Mouse (Mus musculus) heart, adult 2 months (tissue): ENCODE measurements at regions not wholly inside any gene's neighbourhood (a gene's known extent, or its start where the extent isn't known, plus 50 kb on each side); places are given as distances from the start of the nearest gene placed in this dataset.

Experiments used
- CTCF ChIP-seq: fragments of 200-600 bp; IDR thresholded peaks from 2 replicates; pipeline ENCODE4 v1.8.1; 2022; ENCODE audit warnings: antibody characterized with exemption, mild to moderate bottlenecking, moderate library complexity
- EP300 ChIP-seq: fragments of 200-500 bp; IDR thresholded peaks from 2 replicates; pipeline ENCODE4 v1.6.1; 2011; ENCODE audit warnings: low read depth, low read length, control low read depth; ENCODE audit not compliant: insufficient read depth
- POLR2A ChIP-seq: fragments of 200-500 bp; IDR thresholded peaks from 2 replicates; pipeline ENCODE4 v1.6.1; 2011; ENCODE audit warnings: mild to moderate bottlenecking, low read depth, low read length, control low read depth; ENCODE audit not compliant: insufficient read depth

- no peak for TF ChIP-seq CTCF
- no peak for TF ChIP-seq POLR2A
- no peak for TF ChIP-seq EP300
These were observed 468.0 kb downstream of the Phex start for GRCm38 (mm10) chrX:156947093-156947492.
